Mouse (Mus musculus): Measurements from ENCODE around the gene Ankrd44. TPM values are rescaled to one million over a fixed set of nuclear protein-coding genes. Genes with fewer than 3 reads are reported as not detected.

The Ankrd44 gene
- polyA plus RNA-seq, 1 experiment from 2014 or later = 11.2 TPM

DNA sequence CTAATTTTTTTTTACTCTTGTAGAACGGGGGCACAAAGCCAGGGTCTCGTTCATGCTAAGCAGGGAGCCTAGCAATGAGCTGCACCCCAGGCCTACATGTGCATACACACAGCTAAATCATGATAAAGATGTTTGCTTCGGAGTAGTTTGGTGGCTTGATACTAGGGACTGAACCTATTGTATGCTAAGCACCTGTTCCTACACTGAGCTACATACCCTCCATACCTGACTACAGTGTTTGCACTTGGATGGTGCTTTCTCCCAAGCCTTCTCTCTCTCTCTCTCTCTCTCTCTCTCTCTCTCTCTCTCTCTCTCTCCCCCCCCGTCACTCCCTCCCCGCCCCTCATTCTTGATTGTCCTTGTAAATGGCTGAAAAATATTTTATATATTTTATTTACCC lies 49.2 kb downstream of the Ankrd44 start:
- H3K27ac ChIP-seq = no peak overlapping the region
- ATAC-seq (ENCODE audit: insufficient read depth, low FRiP score, low read depth) = no peak
- 77% methylated on average over 5 of the region's 5 CpGs for WGBS
- H3K4me1 ChIP-seq = 0 out of 2 replicates have a peak, but pooled peaks cover 6% of the 10 kb centered on the region
- no peaks in the 10 kb centered on the region for H3K9me3 ChIP-seq
- no peak overlapping the region for H3K4me2 ChIP-seq
- no peak overlapping the region for H3K9ac ChIP-seq
- no peaks in the 10 kb centered on the region for H3K27me3 ChIP-seq (replicated peaks)
- H3K4me3 ChIP-seq (replicated peaks) = no peak overlapping the region
- H3K36me3 ChIP-seq = no peaks in the 10 kb centered on the region

- no peak for ATAC-seq (ENCODE audit: insufficient read depth, low FRiP score, low read depth)
- H3K9ac ChIP-seq = no peak overlapping the region
Measured at GRCm38 (mm10) chr1:54874094-54874493, 52.1 kb downstream of the Ankrd44 start.

GRCm38 (mm10) chr1:54872857-54873616 lies 53.1 kb downstream of the Ankrd44 start:
- Histone ChIP-seq H3K9me3 (no peaks in the 10 kb centered on the region), H3K27ac (no peak overlapping the region), H3K4me2 (no peak overlapping the region), H3K4me1 (peaks cover 11% of the 10 kb centered on the region; the same call in 1 of the 2 replicates), H3K9ac (no peak overlapping the region), H3K36me3 (no peaks in the 10 kb centered on the region), H3K27me3 (replicated peaks) (no peaks in the 10 kb centered on the region), H3K4me3 (replicated peaks) (no peak overlapping the region)
- WGBS = 57% methylated on average over 9 of the region's 9 CpGs
- ATAC-seq (ENCODE audit: insufficient read depth, low FRiP score, low read depth) = no peak

More at GRCm38 (mm10) chr1:54874094-54874493, 52.1 kb downstream of the Ankrd44 start:
- Histone ChIP-seq H3K36me3 (no peaks in the 10 kb centered on the region), H3K9me3 (no peaks in the 10 kb centered on the region), H3K27me3 (replicated peaks) (no peaks in the 10 kb centered on the region), H3K4me1 (0 out of 2 replicates have a peak, but pooled peaks cover 6% of the 10 kb centered on the region), H3K4me2 (no peak overlapping the region), H3K4me3 (replicated peaks) (no peak overlapping the region), H3K27ac (no peak overlapping the region)
- 68% methylated on average over 6 of the region's 6 CpGs for WGBS

DNA sequence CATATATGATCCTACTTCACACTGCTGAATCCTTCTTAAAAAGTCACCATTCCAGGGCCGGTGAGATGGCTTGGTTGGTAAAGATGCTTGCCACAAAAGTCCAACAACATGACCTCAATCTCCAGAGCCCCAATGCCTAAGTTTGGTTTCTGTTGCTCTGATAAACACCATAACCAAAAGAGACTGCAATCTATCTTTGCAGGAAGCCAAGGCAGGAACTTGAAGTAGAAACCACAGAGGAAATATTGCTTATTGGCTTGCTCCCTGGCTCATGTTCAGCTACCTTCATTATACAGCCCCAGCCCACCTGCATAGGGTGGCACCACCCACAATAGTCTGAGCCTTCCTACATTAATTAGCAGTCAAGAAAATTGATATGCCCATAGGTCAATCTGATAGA lies 54.9 kb downstream of the Ankrd44 start:
- ATAC-seq (ENCODE audit: insufficient read depth, low FRiP score, low read depth) = no peak
- no peaks in the 10 kb centered on the region for H3K9me3 ChIP-seq
- H3K9ac ChIP-seq = no peak overlapping the region
- no peak overlapping the region for H3K27ac ChIP-seq
- no peaks in the 10 kb centered on the region for H3K27me3 ChIP-seq (replicated peaks)
- WGBS = 94% methylated on average over 1 of the region's 1 CpGs
- H3K4me2 ChIP-seq = no peak overlapping the region
- no peaks in the 10 kb centered on the region for H3K36me3 ChIP-seq
- H3K4me3 ChIP-seq (replicated peaks) = no peak overlapping the region
- peaks cover 11% of the 10 kb centered on the region; the same call in 1 of the 2 replicates for H3K4me1 ChIP-seq

GRCm38 (mm10) chr1:54870634-54871033 lies 55.6 kb downstream of the Ankrd44 start:
- no peaks in the 10 kb centered on the region for H3K36me3 ChIP-seq
- no peak for ATAC-seq (ENCODE audit: insufficient read depth, low FRiP score, low read depth)
- 77% methylated on average over 2 of the region's 2 CpGs for WGBS

GRCm38 (mm10) chr1:54867226-54867625 lies 59.0 kb downstream of the Ankrd44 start:
- no peak overlapping the region for H3K4me3 ChIP-seq (replicated peaks)
- H3K9me3 ChIP-seq = no peaks in the 10 kb centered on the region
- H3K27me3 ChIP-seq (replicated peaks) = no peaks in the 10 kb centered on the region
- no peak overlapping the region; the same call in 1 of the 2 replicates for H3K4me2 ChIP-seq
- H3K9ac ChIP-seq = no peak overlapping the region
- 28% methylated on average over 4 of the region's 4 CpGs for WGBS
- peak overlapping the region; percentile 1; the same call in 1 of the 2 replicates for H3K27ac ChIP-seq
- H3K4me1 ChIP-seq = peaks cover 7% of the 10 kb centered on the region; the same call in 1 of the 2 replicates
- no peak for ATAC-seq (ENCODE audit: insufficient read depth, low FRiP score, low read depth)
- no peaks in the 10 kb centered on the region for H3K36me3 ChIP-seq

More at GRCm38 (mm10) chr1:54870634-54871033, 55.6 kb downstream of the Ankrd44 start:
- Histone ChIP-seq H3K27ac (no peak overlapping the region), H3K4me1 (peaks cover 11% of the 10 kb centered on the region; the same call in 1 of the 2 replicates), H3K4me2 (no peak overlapping the region), H3K9ac (no peak overlapping the region), H3K9me3 (no peaks in the 10 kb centered on the region), H3K27me3 (replicated peaks) (no peaks in the 10 kb centered on the region), H3K4me3 (replicated peaks) (no peak overlapping the region)

GRCm38 (mm10) chr1:54866131-54866530 lies 60.1 kb downstream of the Ankrd44 start:
- no peak overlapping the region for H3K27ac ChIP-seq
- no peaks in the 10 kb centered on the region for H3K9me3 ChIP-seq
- H3K4me2 ChIP-seq = no peak overlapping the region
- no peak for ATAC-seq (ENCODE audit: insufficient read depth, low FRiP score, low read depth)
- H3K4me3 ChIP-seq (replicated peaks) = no peak overlapping the region
- 83% methylated on average over 3 of the region's 3 CpGs for WGBS
- no peak overlapping the region for H3K9ac ChIP-seq
- H3K27me3 ChIP-seq (replicated peaks) = no peaks in the 10 kb centered on the region
- H3K4me1 ChIP-seq = peaks cover 7% of the 10 kb centered on the region; the same call in 1 of the 2 replicates
- no peaks in the 10 kb centered on the region for H3K36me3 ChIP-seq

DNA sequence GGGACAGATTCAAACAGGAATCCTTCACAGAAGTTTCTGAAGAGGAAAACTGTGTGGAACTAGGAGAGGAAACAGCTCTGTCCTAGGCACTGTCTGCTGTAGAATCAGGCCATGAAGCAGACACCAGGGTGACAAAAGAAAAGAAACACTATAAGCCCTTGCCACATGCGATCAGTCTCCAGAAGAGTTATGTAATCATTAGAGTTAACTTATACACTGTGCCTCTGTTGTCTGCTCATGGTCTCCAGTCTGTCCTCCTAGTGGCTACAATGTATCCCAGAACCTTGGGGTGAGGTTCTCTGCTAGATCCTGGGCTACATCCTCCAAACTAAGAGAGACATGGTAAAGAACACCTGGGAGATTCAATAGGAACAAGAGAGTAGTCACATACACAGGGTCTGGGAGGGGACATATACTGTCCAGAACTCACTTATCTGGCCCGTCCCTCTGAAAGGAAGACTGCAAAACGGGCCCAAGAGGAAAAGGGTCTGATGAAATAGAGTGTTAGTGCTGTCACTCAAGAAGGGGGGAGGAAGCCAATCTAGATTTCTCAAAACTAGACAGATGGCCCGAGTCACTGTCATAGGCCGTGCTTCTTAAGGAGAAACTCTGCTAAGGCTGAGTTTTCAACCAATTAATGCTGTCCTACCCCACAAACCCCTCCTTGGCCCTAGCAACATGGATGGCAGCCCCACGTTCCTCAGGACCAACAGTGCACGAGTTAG lies 61.1 kb downstream of the Ankrd44 start:
- Histone ChIP-seq H3K27ac (no peak overlapping the region), H3K4me2 (no peak overlapping the region), H3K36me3 (no peaks in the 10 kb centered on the region), H3K27me3 (replicated peaks) (no peaks in the 10 kb centered on the region), H3K4me1 (peaks cover 10% of the 10 kb centered on the region; the same call in 1 of the 2 replicates), H3K9me3 (no peaks in the 10 kb centered on the region), H3K4me3 (replicated peaks) (no peak overlapping the region), H3K9ac (no peak overlapping the region)
- WGBS = 77% methylated on average over 7 of the region's 7 CpGs
- ATAC-seq (ENCODE audit: insufficient read depth, low FRiP score, low read depth) = no peak

- WGBS = 59% methylated on average over 5 of the region's 5 CpGs
- Histone ChIP-seq H3K9ac (no peak overlapping the region), H3K36me3 (no peaks in the 10 kb centered on the region), H3K4me1 (0 out of 2 replicates have a peak, but pooled peaks cover 3% of the 10 kb centered on the region), H3K9me3 (no peaks in the 10 kb centered on the region), H3K27me3 (replicated peaks) (no peaks in the 10 kb centered on the region), H3K4me2 (no peak overlapping the region), H3K27ac (no peak overlapping the region), H3K4me3 (replicated peaks) (no peak overlapping the region)
- ATAC-seq (ENCODE audit: insufficient read depth, low FRiP score, low read depth) = no peak
Measured at GRCm38 (mm10) chr1:54860361-54860760, 65.8 kb downstream of the Ankrd44 start.

DNA sequence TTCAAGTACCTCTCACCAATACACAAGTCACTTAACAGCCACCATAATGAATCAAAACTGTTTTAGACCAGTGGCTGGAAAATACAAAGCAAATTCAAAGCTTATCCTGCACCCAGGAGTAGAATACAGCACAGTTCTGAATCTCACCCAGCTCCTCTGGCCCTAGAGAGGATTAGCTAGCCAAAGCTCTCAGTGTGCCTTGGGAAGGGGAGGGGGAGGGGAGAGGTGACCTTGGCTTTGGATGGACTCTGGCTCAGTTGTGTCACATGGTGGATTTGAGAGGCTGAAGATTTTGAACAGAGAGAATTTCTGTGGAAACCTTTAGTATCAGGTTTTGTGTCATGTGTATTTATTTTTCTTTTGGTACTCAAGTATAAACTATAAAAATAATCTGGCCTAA lies 66.3 kb downstream of the Ankrd44 start:
- 0 out of 2 replicates have a peak, but pooled peaks cover 3% of the 10 kb centered on the region for H3K4me1 ChIP-seq
- no peaks in the 10 kb centered on the region for H3K9me3 ChIP-seq
- H3K4me2 ChIP-seq = no peak overlapping the region
- no peak overlapping the region for H3K27ac ChIP-seq
- H3K9ac ChIP-seq = no peak overlapping the region
- no peaks in the 10 kb centered on the region for H3K36me3 ChIP-seq
- no peak overlapping the region for H3K4me3 ChIP-seq (replicated peaks)
- no peaks in the 10 kb centered on the region for H3K27me3 ChIP-seq (replicated peaks)
- no peak for ATAC-seq (ENCODE audit: insufficient read depth, low FRiP score, low read depth)

DNA sequence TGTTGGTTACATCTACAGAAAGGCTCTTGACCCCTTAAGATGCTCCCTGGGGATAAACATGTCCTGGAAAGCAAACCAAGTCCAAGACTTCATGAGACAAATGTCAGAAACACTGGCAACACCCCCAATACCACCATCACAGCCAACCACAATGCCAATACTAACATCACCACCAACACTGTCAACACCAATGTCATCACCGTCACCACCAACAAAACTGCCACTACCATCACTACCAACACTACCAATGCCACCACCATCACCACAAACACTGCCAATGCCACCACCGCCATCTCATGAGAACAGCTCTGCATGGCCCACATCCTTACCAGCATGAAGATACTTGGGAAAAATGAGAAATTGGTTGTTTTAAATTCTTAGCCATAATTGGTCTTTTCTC lies 67.3 kb downstream of the Ankrd44 start:
- ATAC-seq (ENCODE audit: insufficient read depth, low FRiP score, low read depth) = no peak
- Histone ChIP-seq H3K27ac (no peak overlapping the region), H3K9me3 (no peaks in the 10 kb centered on the region), H3K27me3 (replicated peaks) (no peaks in the 10 kb centered on the region), H3K36me3 (no peaks in the 10 kb centered on the region), H3K4me3 (replicated peaks) (no peak overlapping the region), H3K4me1 (0 out of 2 replicates have a peak, but pooled peaks cover 3% of the 10 kb centered on the region), H3K4me2 (no peak overlapping the region), H3K9ac (no peak overlapping the region)
- 89% methylated on average over 2 of the region's 2 CpGs for WGBS

DNA sequence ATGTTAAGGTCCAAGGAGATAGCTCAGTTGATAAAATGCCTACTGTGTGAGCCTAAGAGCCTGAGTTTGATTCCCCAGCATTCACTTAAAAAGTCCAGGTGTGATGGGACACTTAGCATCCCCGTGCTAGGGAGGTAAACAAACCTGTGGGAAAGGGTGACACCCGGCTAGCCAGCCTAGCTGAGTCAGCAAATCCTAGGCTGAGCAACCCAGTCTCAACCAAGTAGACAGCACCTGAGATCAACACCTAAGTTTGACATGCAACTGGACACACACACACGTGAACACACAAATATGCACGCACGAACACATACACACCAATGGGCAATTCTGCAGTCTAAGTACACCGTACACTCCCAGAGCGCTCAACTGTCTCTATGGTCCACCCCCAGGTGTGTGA lies 69.7 kb downstream of the Ankrd44 start:
- Histone ChIP-seq H3K9ac (no peak overlapping the region), H3K27me3 (replicated peaks) (no peaks in the 10 kb centered on the region), H3K4me1 (0 out of 2 replicates have a peak, but pooled peaks cover 5% of the 10 kb centered on the region), H3K4me3 (replicated peaks) (no peak overlapping the region), H3K9me3 (no peaks in the 10 kb centered on the region), H3K27ac (no peak overlapping the region), H3K4me2 (no peak overlapping the region), H3K36me3 (no peaks in the 10 kb centered on the region)
- 84% methylated on average over 7 of the region's 7 CpGs for WGBS
- no peak for ATAC-seq (ENCODE audit: insufficient read depth, low FRiP score, low read depth)
